Mouse (Mus musculus): ENCODE results near the gene Fam3c. TPM values are rescaled to one million over a fixed set of nuclear protein-coding genes. Genes with fewer than 3 reads are reported as not detected.

Gene Fam3c
- total and polyA plus RNA-seq, 3 experiments = 28.2 to 396 (median 30.7) TPM

GRCm38 (mm10) chr6:22326289-22326688 lies 29.8 kb downstream of the Fam3c start:
- no peaks in the 10 kb centered on the region for H3K79me2 ChIP-seq (ENCODE audit: control insufficient read depth, insufficient read depth, low read length, poor library complexity)
- DNase-seq (ENCODE audit: low read depth, low spot score) = no peak
- no peak overlapping the region for H3K4me3 ChIP-seq (ENCODE audit: control insufficient read depth in 1 of 2, insufficient read depth in 1 of 2, low read depth in 2 of 2, low read length in 2 of 2)
- TF ChIP-seq MYB (IDR thresholded peaks at IDR 0.05; ENCODE audit: low read depth, low read length) = no peak
- no peak for TF ChIP-seq SIN3A (IDR thresholded peaks at IDR 0.05; ENCODE audit: low read length)
- no peak for TF ChIP-seq JUND (IDR thresholded peaks at IDR 0.05; ENCODE audit: low read depth, low read length)
- TF ChIP-seq MAFK (IDR thresholded peaks at IDR 0.05; ENCODE audit: borderline replicate concordance, low read depth, low read length) = no peak
- TF ChIP-seq ZMIZ1 (IDR thresholded peaks at IDR 0.05; ENCODE audit: low read depth, low read length) = no peak
- H3K9ac ChIP-seq (ENCODE audit: control insufficient read depth, low read depth, low read length, poor library complexity, severe bottlenecking) = no peak overlapping the region
- no peaks in the 10 kb centered on the region for H3K9me3 ChIP-seq (replicated peaks; ENCODE audit: insufficient read depth, low read length)
- H3K4me1 ChIP-seq (ENCODE audit: control insufficient read depth in 1 of 2, insufficient read depth in 2 of 2, low read length in 2 of 2) = no peaks in the 10 kb centered on the region
- H3K27ac ChIP-seq (ENCODE audit: control insufficient read depth, low read depth, low read length) = no peak overlapping the region
- peaks cover 0 to 3% of the 10 kb centered on the region in 2 experiments; a peak in 3 of 4 replicates for H3K36me3 ChIP-seq (ENCODE audit: control insufficient read depth in 1 of 2, insufficient read depth in 2 of 2, low read length in 2 of 2)
- H3K27me3 ChIP-seq (ENCODE audit: control insufficient read depth in 1 of 2, insufficient read depth in 2 of 2, low read length in 2 of 2) = no peaks in the 10 kb centered on the region

DNA sequence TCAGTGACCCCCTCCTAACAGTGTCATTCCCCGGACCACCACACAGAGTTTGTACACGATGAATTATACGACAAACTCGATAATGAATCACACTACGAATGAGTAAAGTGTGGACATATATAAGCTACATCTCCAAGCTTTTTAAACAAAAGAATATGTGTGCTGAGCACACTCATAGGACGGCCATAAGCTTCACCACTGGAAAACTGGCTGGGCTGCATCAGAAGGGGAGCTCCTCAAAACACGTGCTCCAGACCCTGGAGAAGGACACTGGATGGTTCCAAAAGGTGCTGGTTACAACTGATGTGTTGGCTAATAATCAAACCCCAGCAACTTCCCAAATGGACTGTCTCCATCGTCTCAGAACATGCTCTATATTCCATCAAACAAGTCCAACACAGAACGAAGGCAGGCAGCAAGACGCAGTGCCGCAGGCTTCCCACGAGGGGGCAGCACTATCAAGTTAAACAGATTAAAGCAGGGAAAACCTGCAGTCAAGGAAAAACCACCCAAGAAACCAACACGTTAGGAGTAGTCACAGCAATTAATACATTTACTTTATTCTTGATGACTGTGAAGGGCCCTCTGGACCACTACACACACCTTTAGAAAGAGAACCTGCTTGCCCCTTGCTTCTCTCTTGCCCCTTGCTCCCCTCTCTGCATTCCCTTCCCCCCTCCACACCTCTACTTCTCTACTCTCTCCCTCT lies 30.5 kb downstream of the Fam3c start:
- no peaks in the 10 kb centered on the region for H3K9me3 ChIP-seq (replicated peaks; ENCODE audit: insufficient read depth, low read length)
- H3K4me1 ChIP-seq (ENCODE audit: control insufficient read depth in 1 of 2, insufficient read depth in 2 of 2, low read length in 2 of 2) = no peaks in the 10 kb centered on the region
- TF ChIP-seq GATA1 (IDR thresholded peaks at IDR 0.05; ENCODE audit: low read depth, low read length) = no peak
- TF ChIP-seq MAZ (IDR thresholded peaks at IDR 0.05; ENCODE audit: low read depth, low read length) = no peak
- no peak for TF ChIP-seq TAL1 (IDR thresholded peaks at IDR 0.05; ENCODE audit: low read length)
- no peak for TF ChIP-seq CHD1 (IDR thresholded peaks at IDR 0.05; ENCODE audit: low read depth, low read length)
- TF ChIP-seq E2F4 (IDR thresholded peaks at IDR 0.05; ENCODE audit: borderline replicate concordance, low read depth, low read length) = no peak
- no peak for TF ChIP-seq USF2 (IDR thresholded peaks at IDR 0.05; ENCODE audit: borderline replicate concordance in 1 of 2, insufficient read depth in 1 of 2, low read depth in 1 of 2, low read length in 2 of 2)
- peak; percentile 97 for TF ChIP-seq SMC3 (IDR thresholded peaks at IDR 0.05; ENCODE audit: low read depth, low read length)
- no peak for TF ChIP-seq ZNF384 (IDR thresholded peaks at IDR 0.05; ENCODE audit: low read depth, low read length)
- no peak for TF ChIP-seq MAX (IDR thresholded peaks at IDR 0.05; ENCODE audit: low read length)
- TF ChIP-seq GABPA (IDR thresholded peaks at IDR 0.05; ENCODE audit: low read depth, low read length) = no peak
- TF ChIP-seq TCF12 (IDR thresholded peaks at IDR 0.05; ENCODE audit: low read depth, low read length) = no peak
- TF ChIP-seq JUND (IDR thresholded peaks at IDR 0.05; ENCODE audit: low read depth, low read length) = no peak
- TF ChIP-seq HCFC1 (IDR thresholded peaks at IDR 0.05; ENCODE audit: low read depth, low read length) = no peak
- no peak for TF ChIP-seq ELF1 (IDR thresholded peaks at IDR 0.05; ENCODE audit: low read depth, low read length)
- no peak for TF ChIP-seq SIN3A (IDR thresholded peaks at IDR 0.05; ENCODE audit: low read length)
- TF ChIP-seq ZC3H11A (IDR thresholded peaks at IDR 0.05; ENCODE audit: low read depth, low read length) = peak; percentile 84
- no peak for TF ChIP-seq POLR2A (IDR thresholded peaks at IDR 0.05; ENCODE audit: control insufficient read depth in 1 of 2, insufficient read depth in 1 of 2, low read depth in 1 of 2, low read length in 2 of 2, poor library complexity in 1 of 2)
- TF ChIP-seq RAD21 (IDR thresholded peaks at IDR 0.05; ENCODE audit: low read depth, low read length) = peak; percentile 88
- TF ChIP-seq NELFE (IDR thresholded peaks at IDR 0.05; ENCODE audit: low read depth, low read length) = no peak
- no peak for TF ChIP-seq MXI1 (IDR thresholded peaks at IDR 0.05; ENCODE audit: low read depth, low read length)
- TF ChIP-seq MAFK (IDR thresholded peaks at IDR 0.05; ENCODE audit: borderline replicate concordance, low read depth, low read length) = peak; percentile 34; the same call in 1 of the 2 replicates
- TF ChIP-seq UBTF (IDR thresholded peaks at IDR 0.05; ENCODE audit: borderline replicate concordance, insufficient read depth, low read depth, low read length) = no peak
- peak; percentile 89 to 96 (median 91) for TF ChIP-seq CTCF (IDR thresholded peaks at IDR 0.05 in 2 of 3, conservative IDR thresholded peaks at IDR 0.05 in 1 of 3; ENCODE audit: control insufficient read depth in 1 of 3, insufficient read depth in 1 of 3, low read depth in 2 of 3, low read length in 3 of 3, poor library complexity in 1 of 3, severe bottlenecking in 1 of 3)
- no peaks in the 10 kb centered on the region for H3K79me2 ChIP-seq (ENCODE audit: control insufficient read depth, insufficient read depth, low read length, poor library complexity)
- H3K27me3 ChIP-seq (ENCODE audit: control insufficient read depth in 1 of 2, insufficient read depth in 2 of 2, low read length in 2 of 2) = no peaks in the 10 kb centered on the region
- no peak overlapping the region for H3K4me3 ChIP-seq (ENCODE audit: control insufficient read depth in 1 of 2, insufficient read depth in 1 of 2, low read depth in 2 of 2, low read length in 2 of 2)
- no peak overlapping the region for H3K9ac ChIP-seq (ENCODE audit: control insufficient read depth, low read depth, low read length, poor library complexity, severe bottlenecking)
- H3K36me3 ChIP-seq (ENCODE audit: control insufficient read depth in 1 of 2, insufficient read depth in 2 of 2, low read length in 2 of 2) = peaks cover 0 to 3% of the 10 kb centered on the region in 2 experiments; a peak in 3 of 4 replicates
- peak; percentile 74 for DNase-seq (ENCODE audit: low read depth, low spot score)
- no peak overlapping the region for H3K27ac ChIP-seq (ENCODE audit: control insufficient read depth, low read depth, low read length)

Data from MEL (cell line).